Mouse (Mus musculus) hindbrain, embryonic 12.5 days (tissue): ENCODE data around the gene Slc7a15. TPM values are rescaled to one million over a fixed set of nuclear protein-coding genes. Genes with fewer than 3 reads are reported as not detected.

Experiments
- ATAC-seq: fragments of 200-750 bp; cut with Nextera tagmentation; 2 replicates; pipeline ENCODE4 v1.8.0; 2017; ENCODE audit warnings: moderate TSS enrichment; ENCODE audit not compliant: low FRiP score
- H3K27ac ChIP-seq: fragments of 300-500 bp; sonication (generic); 2 replicates; pipeline ENCODE4 v1.5.1; 2016; ENCODE audit warnings: mild to moderate bottlenecking
- H3K27me3 ChIP-seq: fragments of 300-500 bp; sonication (generic); 2 replicates; pipeline ENCODE4 v1.6.1; 2016; ENCODE audit warnings: mild to moderate bottlenecking
- H3K36me3 ChIP-seq: fragments of 300-500 bp; sonication (generic); 2 replicates; pipeline ENCODE4 v1.6.1; 2016; ENCODE audit warnings: mild to moderate bottlenecking
- H3K4me1 ChIP-seq: fragments of 300-500 bp; sonication (generic); 2 replicates; pipeline ENCODE4 v1.6.1; 2016
- H3K4me2 ChIP-seq: fragments of 300-500 bp; sonication (generic); replicated peaks from 2 replicates; pipeline ENCODE4 v1.6.1; 2016; ENCODE audit warnings: mild to moderate bottlenecking
- H3K4me3 ChIP-seq: fragments of 300-500 bp; sonication (generic); 2 replicates; pipeline ENCODE4 v1.5.1; 2016; ENCODE audit warnings: mild to moderate bottlenecking
- H3K9ac ChIP-seq: fragments of 300-500 bp; sonication (generic); 2 replicates; pipeline ENCODE4 v1.6.1; 2016; ENCODE audit warnings: mild to moderate bottlenecking, moderate library complexity
- H3K9me3 ChIP-seq: fragments of 300-500 bp; sonication (generic); replicated peaks from 2 replicates; pipeline ENCODE4 v1.6.1; 2016; ENCODE audit warnings: mild to moderate bottlenecking
- WGBS: fragments of 180-500 bp; shearing (Covaris S2); methylation state at CpG from one replicate; pipeline ENCODE4 v1.1.7; 2016; 5-methylcytosine and 5-hydroxymethylcytosine counted together
- polyA plus RNA-seq: library from polyadenylated mRNA; unstranded; fragments of >200 nt; fragmentation: Nextera tagmentation; extraction: Ambion mirVana; gene quantifications from 2 replicates; pipeline ENCODE4 v1.2.1, GENCODE M21; 2016

Slc7a15 gene
- polyA plus RNA-seq, 1 experiment from 2014 or later: not detected

- WGBS: 91% methylated on average over 6 of the region's 6 CpGs
- Histone ChIP-seq H3K9ac (no peak overlapping the region), H3K4me1 (no peaks in the 10 kb centered on the region), H3K36me3 (no peaks in the 10 kb centered on the region), H3K9me3 (no peaks in the 10 kb centered on the region), H3K4me3 (no peak overlapping the region), H3K4me2 (no peak overlapping the region), H3K27me3 (no peaks in the 10 kb centered on the region), H3K27ac (no peak overlapping the region)
- ATAC-seq: no peak
Measured at GRCm38 (mm10) chr12:8546801-8547200, 52.1 kb downstream of the Slc7a15 start.

DNA sequence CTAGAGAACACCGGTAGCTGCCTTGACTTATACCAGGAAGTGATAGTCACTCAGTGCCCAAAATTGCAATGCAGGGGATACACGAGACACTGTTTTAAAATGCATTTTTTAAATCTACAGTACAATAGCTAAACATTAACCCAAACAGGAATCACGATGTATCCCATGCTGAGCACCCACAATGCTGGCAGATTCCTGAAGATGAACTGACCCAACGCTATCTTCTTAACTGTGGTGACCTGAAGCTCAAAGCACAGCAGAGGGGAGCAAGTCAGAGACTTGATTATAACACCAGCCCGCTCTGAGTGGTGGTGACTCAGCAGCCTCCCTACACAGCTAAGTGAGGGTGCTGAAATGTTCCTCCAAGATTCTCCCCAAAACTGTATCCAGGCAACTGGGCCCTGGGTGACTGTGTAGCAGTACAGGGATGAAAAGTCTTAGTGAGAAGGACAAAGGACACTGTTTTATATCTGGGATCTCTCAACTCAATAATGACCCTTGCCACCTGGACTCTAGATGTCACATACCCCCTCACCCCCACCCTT, 53.7 kb downstream of the Slc7a15 start:
- no peaks in the 10 kb centered on the region for H3K4me1 ChIP-seq
- ATAC-seq: no peak
- H3K27me3 ChIP-seq: no peaks in the 10 kb centered on the region
- no peak overlapping the region for H3K4me2 ChIP-seq
- H3K9me3 ChIP-seq: no peaks in the 10 kb centered on the region
- H3K9ac ChIP-seq: no peak overlapping the region
- 79% methylated on average over 5 of the region's 5 CpGs for WGBS
- no peaks in the 10 kb centered on the region for H3K36me3 ChIP-seq
- no peak overlapping the region for H3K4me3 ChIP-seq
- H3K27ac ChIP-seq: no peak overlapping the region

DNA sequence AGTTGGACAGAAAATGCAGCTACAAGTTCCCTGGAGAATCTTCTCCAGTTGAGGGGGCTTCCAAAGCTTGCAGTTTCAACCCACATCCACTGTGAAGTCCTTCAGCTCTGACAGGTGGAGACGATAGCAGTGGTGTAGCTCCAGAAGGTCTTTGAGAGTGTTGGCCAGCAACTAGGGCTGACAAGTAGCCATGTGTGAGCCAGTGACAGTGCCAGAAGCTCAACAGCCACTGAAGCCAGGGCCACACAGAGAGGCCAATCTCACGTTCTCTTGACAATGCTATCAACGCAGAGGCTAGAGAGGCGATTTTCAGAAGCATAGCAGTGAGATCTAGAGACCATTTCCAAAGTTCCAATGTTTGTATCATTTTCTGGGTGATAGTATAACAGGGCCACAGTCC, 56.5 kb downstream of the Slc7a15 start:
- Histone ChIP-seq H3K27me3 (no peaks in the 10 kb centered on the region), H3K9ac (no peak overlapping the region), H3K4me2 (no peak overlapping the region), H3K9me3 (no peaks in the 10 kb centered on the region), H3K4me3 (no peak overlapping the region), H3K27ac (no peak overlapping the region), H3K4me1 (no peaks in the 10 kb centered on the region), H3K36me3 (no peaks in the 10 kb centered on the region)
- no peak for ATAC-seq
- WGBS: 88% methylated on average over 4 of the region's 4 CpGs

GRCm38 (mm10) chr12:8539471-8539870, 59.4 kb downstream of the Slc7a15 start:
- WGBS: 86% methylated on average over 13 of the region's 13 CpGs
- H3K27me3 ChIP-seq: no peaks in the 10 kb centered on the region

DNA sequence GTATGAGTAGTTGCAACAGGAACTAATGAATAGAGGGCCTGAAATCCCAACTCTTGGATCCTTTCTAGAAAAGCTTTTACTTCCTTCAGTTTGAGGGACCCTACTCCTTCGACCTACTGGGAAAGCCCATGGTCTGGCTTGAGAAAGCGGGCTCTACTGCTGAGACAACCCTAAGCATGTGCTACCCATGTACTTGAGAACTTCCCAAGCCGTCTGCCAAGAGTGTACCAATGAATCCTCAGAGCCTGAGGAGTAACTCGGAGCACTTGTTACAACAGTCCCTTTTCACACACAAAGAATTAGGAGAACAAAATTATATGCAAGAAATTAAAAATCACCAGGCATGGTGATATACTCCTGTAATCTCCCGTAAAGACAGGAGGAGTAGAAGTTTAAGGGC, 61.6 kb downstream of the Slc7a15 start:
- Histone ChIP-seq H3K4me3 (no peak overlapping the region), H3K4me1 (no peaks in the 10 kb centered on the region), H3K27me3 (no peaks in the 10 kb centered on the region), H3K27ac (no peak overlapping the region), H3K4me2 (no peak overlapping the region), H3K9ac (no peak overlapping the region), H3K36me3 (no peaks in the 10 kb centered on the region), H3K9me3 (no peaks in the 10 kb centered on the region)
- no peak for ATAC-seq
- WGBS: 92% methylated on average over 5 of the region's 5 CpGs

More at GRCm38 (mm10) chr12:8539471-8539870, 59.4 kb downstream of the Slc7a15 start:
- no peaks in the 10 kb centered on the region for H3K4me1 ChIP-seq
- no peaks in the 10 kb centered on the region for H3K9me3 ChIP-seq
- H3K36me3 ChIP-seq: no peaks in the 10 kb centered on the region
- no peak overlapping the region for H3K4me2 ChIP-seq
- H3K4me3 ChIP-seq: no peak overlapping the region
- no peak overlapping the region for H3K9ac ChIP-seq
- no peak for ATAC-seq
- no peak overlapping the region for H3K27ac ChIP-seq

DNA sequence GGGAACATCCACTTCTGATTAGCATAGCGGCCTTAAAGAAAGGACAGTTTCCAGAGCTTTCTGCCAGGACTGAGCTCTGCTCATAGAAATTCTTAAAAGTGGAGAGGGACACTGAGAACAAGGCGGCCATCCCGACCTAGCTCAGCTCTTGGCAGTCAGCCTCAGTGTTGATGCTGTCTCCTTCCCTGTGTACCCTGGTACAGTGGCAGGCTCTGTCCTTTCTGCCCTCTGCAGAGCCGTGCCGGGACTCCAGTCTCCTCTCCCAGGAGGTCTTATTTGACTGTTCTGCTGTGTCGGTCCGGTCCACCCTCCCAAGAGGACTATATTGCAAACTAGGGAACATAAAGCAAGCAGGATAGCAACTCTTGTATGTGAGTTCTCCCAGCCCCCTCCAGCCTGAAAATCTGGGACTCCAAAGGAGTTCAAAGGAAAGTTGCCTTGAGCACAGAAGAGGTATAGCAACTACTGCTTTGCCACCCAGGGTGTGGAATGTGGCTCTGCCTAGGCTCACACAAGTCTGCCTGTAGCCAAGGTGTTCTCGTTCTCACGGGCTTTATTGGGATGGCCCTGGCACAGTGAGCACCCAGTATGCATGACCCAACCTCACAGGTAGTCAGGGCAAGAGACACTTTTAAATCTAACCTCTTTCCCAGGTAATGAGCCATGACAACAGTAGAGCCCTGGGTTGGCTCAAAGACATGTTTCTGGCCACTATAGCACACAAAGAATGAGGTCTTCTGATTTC, 62.5 kb downstream of the Slc7a15 start:
- Histone ChIP-seq H3K27me3 (no peaks in the 10 kb centered on the region), H3K4me1 (no peaks in the 10 kb centered on the region), H3K27ac (no peak overlapping the region), H3K4me3 (no peak overlapping the region), H3K36me3 (no peaks in the 10 kb centered on the region), H3K9ac (no peak overlapping the region), H3K9me3 (no peaks in the 10 kb centered on the region), H3K4me2 (no peak overlapping the region)
- WGBS: 83% methylated on average over 9 of the region's 9 CpGs
- ATAC-seq: no peak

DNA sequence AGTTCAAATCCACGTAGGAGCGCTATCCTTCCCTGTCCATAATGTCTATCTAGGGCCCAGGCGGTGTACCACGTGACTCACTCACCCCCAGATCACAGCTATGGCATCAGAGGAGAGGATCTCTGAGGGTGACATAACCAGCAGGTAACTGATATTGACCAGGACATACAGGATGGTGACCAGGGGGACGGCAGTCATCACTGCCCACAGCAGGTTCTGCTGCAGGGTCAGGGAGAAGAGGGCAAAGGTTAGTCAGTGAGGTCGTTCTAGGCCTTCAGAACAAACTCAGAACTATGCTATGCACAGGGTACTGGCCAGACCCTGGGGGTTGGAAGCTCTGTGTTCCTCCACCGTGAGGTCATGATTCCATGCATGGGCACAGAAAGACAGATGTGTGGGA, 63.3 kb downstream of the Slc7a15 start:
- Histone ChIP-seq H3K36me3 (no peaks in the 10 kb centered on the region), H3K4me3 (no peak overlapping the region), H3K4me2 (no peak overlapping the region), H3K27ac (no peak overlapping the region), H3K4me1 (no peaks in the 10 kb centered on the region), H3K9me3 (no peaks in the 10 kb centered on the region), H3K9ac (no peak overlapping the region), H3K27me3 (no peaks in the 10 kb centered on the region)
- ATAC-seq: no peak
- 86% methylated on average over 7 of the region's 7 CpGs for WGBS

DNA sequence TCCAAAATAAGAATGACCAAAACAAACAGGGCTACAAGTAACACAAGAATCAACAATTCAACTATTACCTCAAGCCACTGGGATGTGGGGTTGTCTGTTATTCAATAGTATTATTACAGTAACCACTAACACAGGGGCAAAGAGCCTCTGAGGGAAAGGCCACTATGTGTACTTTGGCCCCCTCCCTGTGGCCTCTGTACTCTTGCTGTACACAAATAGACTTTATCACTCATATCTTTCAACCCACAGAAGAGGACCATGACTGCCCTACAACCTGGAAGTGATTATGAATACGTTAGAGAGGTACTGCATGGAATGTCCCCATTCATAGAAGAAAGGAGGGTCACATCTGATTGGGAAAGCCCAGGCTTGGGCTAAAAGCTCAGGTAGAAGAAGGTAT, 64.0 kb downstream of the Slc7a15 start:
- 50% methylated on average over 1 of the region's 1 CpGs for WGBS
- ATAC-seq: no peak
- Histone ChIP-seq H3K27ac (no peak overlapping the region), H3K27me3 (no peaks in the 10 kb centered on the region), H3K9ac (no peak overlapping the region), H3K36me3 (no peaks in the 10 kb centered on the region), H3K4me3 (no peak overlapping the region), H3K4me1 (no peaks in the 10 kb centered on the region), H3K4me2 (no peak overlapping the region), H3K9me3 (no peaks in the 10 kb centered on the region)

DNA sequence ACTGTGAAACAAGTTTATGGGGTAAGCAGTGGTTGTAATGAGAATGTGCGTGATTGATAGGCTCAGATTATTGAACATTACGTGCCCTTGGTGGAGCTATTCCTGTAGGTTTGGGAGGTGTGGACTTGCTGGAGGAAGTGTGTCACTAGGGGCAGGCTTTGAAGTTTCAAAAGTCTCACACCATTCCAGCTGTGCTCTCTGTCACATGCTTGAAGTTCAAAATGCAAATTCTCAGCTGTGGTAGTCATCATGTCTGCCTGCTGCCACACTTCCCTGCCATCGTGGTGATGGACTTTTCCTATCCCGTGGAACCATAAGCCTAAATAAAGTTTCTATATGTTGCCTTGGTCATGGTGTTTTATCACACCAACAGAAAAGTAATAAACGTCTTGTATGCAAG, 71.1 kb downstream of the Slc7a15 start:
- no peak overlapping the region for H3K4me3 ChIP-seq
- WGBS: 85% methylated on average over 5 of the region's 5 CpGs
- H3K36me3 ChIP-seq: no peaks in the 10 kb centered on the region
- H3K4me1 ChIP-seq: no peaks in the 10 kb centered on the region
- no peak overlapping the region for H3K27ac ChIP-seq
- ATAC-seq: no peak
- H3K4me2 ChIP-seq: no peak overlapping the region
- H3K9me3 ChIP-seq: no peaks in the 10 kb centered on the region
- H3K27me3 ChIP-seq: no peaks in the 10 kb centered on the region
- no peak overlapping the region for H3K9ac ChIP-seq

GRCm38 (mm10) chr12:8527175-8527574, 71.7 kb downstream of the Slc7a15 start:
- ATAC-seq: no peak

GRCm38 (mm10) chr12:8524062-8524461, 74.8 kb downstream of the Slc7a15 start:
- no peak overlapping the region for H3K4me2 ChIP-seq
- H3K36me3 ChIP-seq: no peaks in the 10 kb centered on the region
- H3K9ac ChIP-seq: no peak overlapping the region
- H3K9me3 ChIP-seq: no peaks in the 10 kb centered on the region
- H3K4me3 ChIP-seq: no peak overlapping the region
- ATAC-seq: no peak
- no peaks in the 10 kb centered on the region for H3K27me3 ChIP-seq
- H3K4me1 ChIP-seq: no peaks in the 10 kb centered on the region
- 65% methylated on average over 5 of the region's 5 CpGs for WGBS
- no peak overlapping the region for H3K27ac ChIP-seq

More at GRCm38 (mm10) chr12:8527175-8527574, 71.7 kb downstream of the Slc7a15 start:
- Histone ChIP-seq H3K4me2 (no peak overlapping the region), H3K9ac (no peak overlapping the region), H3K4me3 (no peak overlapping the region), H3K9me3 (no peaks in the 10 kb centered on the region), H3K36me3 (no peaks in the 10 kb centered on the region), H3K27me3 (no peaks in the 10 kb centered on the region), H3K27ac (no peak overlapping the region), H3K4me1 (no peaks in the 10 kb centered on the region)
- WGBS: 71% methylated on average over 1 of the region's 1 CpGs

DNA sequence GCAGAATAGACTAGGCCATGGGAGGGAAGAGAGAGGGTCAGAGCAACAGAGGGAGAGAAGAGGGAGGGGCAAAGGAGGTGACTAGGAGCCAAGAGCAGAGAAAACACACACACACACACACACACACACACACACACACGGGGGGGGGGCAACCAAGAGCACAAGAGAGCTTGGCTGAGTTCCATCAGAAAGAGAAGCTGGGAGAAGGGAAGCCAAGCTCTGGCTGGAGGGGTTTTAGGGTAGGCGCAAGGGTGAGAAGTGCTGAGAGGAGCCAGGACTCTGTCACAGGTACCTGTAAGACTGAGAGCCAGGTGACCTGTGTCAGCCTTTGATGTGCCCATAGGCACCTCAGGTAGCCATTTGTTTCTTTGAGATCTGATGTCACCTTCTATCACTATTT, 76.2 kb downstream of the Slc7a15 start:
- Histone ChIP-seq H3K4me2 (no peak overlapping the region), H3K4me1 (no peaks in the 10 kb centered on the region), H3K4me3 (no peak overlapping the region), H3K27me3 (no peaks in the 10 kb centered on the region), H3K36me3 (no peaks in the 10 kb centered on the region), H3K27ac (no peak overlapping the region), H3K9ac (no peak overlapping the region), H3K9me3 (no peaks in the 10 kb centered on the region)
- no peak for ATAC-seq
- WGBS: 100% methylated on average over 1 of the region's 2 CpGs

GRCm38 (mm10) chr12:8521375-8522047, 77.4 kb downstream of the Slc7a15 start:
- Histone ChIP-seq H3K4me2 (no peak overlapping the region), H3K27me3 (no peaks in the 10 kb centered on the region), H3K27ac (no peak overlapping the region), H3K36me3 (no peaks in the 10 kb centered on the region), H3K4me3 (no peak overlapping the region), H3K4me1 (no peaks in the 10 kb centered on the region), H3K9ac (no peak overlapping the region), H3K9me3 (no peaks in the 10 kb centered on the region)
- WGBS: 70% methylated on average over 11 of the region's 12 CpGs
- ATAC-seq: no peak
